Mouse (Mus musculus) spleen, postnatal 10 days (tissue): ENCODE results near the gene Etfa.

Experiments
- DNase-seq, 2 experiments: peaks; one replicate each; pipeline ENCODE4 v3.0.0; 2021 to 2022; ENCODE audit warnings: low spot score in 2 of 2

Gene Etfa

DNA sequence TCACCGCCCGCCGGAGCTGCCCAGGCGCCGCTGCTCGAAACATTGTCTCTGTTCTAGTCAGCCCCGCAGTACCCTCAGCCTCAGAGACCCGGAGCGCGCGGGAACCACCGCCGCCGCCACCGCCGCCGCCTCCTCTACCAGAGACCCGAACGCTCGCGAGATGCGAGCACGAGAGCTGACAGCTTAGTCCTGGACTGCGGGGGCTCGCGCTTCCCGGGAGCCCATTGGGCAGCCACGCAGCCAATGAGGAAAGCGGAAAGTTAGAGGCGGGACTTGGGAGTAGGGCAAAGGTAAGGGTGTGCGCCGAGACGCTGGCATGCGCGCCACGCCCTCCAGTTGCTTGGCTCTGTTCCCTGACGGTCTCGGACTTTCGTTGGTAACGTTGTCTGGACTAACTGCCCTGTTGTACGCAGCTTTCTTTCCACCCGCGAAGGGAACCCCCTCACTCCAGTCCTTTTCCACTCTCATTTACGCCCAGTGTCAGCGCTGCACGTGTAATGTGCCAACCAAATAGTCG is at the start of gene Etfa:
Gene Etfa (minus strand): TSS at position 217 of the 517 bp plus-strand sequence.
- peak; percentile 88 to 97 for DNase-seq

DNA sequence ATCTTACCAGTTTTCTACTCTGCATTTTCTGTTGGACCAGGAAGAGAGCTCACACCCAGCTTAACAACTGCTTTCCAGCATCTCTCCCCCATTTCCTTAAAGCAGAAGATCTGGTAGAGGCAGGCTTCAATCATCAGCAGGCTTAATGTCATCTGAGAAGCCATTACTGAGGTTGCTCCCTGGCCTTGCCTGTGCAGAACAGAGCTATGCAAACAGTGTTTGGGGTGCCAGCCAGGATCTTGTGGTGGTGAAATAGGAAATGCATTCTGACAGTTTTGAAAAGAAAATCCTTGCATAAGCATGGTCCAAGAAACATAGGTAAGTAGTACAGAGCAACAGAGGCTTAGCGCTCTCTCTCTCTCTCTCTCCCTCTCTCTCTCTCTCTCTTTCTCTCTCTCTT is 48.9 kb upstream of the Etfa start:
- DNase-seq, result no peak

DNA sequence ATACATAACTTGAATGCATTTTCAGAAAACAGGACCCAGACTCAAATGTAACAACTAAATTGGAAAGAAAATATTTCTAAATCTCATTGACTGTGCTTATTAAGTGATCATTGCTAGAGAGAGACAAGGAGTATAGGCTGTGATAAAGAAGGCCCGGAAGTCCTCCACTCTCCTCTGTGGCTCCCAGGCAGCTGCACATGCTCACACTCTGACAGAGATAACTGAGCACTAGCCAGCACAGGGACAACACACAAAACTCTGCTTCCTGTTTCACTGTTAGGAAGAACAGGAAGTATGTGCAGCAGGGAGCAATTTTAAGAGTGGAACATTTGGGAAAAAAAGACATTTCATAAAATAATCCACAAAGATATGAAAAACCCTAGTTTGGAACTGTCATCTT is 42.9 kb upstream of the Etfa start:
- DNase-seq, result no peak

DNA sequence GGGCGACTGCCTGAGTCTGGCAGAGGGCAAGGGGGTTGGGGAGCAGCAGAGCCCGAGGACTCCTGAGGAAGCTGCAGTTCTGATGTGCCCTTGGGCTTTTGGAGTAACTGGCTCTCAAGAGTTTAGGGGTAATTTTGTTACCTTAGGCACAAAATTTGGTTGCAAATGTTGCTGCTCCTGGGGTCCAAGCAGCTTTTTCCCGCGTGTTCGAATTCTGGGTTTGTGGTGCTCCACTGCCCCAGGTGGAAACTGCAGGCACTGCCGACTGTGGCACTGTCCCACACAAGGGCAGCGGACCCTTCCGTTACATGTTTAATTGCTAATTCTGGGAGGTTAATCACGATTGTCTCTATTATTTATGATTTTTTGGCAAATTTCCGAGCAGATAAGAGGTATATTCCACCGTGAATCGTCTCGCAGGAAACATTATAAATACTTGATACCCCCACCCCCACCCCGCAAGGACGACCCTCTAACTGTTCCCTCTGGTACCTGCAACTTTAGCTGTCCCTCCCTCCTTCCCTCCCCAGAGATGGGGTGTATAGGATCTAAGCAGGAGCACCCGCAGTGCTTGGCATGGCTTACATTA is 37.4 kb upstream of the Etfa start:
- DNase-seq, result no peak

DNA sequence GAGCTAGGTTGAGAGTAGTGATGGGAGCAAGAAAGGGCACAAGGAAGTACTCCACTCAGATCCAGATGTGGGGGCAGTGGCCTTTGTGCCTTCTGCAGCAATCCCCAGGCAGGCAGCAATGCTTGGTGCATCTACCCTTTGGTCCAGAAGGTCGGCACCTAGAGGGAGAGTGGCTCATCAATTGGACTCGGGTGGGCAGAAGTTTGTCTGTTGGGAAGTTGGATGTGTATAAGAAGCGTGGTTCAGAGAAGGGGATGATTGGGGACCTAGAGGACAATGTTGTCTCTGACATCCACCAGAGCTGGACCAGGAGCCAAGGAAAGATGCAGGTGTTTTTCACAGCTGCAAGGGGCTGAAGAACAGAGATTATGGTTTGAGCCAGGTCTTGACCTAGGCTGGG is 36.8 kb upstream of the Etfa start:
- DNase-seq, result no peak

DNA sequence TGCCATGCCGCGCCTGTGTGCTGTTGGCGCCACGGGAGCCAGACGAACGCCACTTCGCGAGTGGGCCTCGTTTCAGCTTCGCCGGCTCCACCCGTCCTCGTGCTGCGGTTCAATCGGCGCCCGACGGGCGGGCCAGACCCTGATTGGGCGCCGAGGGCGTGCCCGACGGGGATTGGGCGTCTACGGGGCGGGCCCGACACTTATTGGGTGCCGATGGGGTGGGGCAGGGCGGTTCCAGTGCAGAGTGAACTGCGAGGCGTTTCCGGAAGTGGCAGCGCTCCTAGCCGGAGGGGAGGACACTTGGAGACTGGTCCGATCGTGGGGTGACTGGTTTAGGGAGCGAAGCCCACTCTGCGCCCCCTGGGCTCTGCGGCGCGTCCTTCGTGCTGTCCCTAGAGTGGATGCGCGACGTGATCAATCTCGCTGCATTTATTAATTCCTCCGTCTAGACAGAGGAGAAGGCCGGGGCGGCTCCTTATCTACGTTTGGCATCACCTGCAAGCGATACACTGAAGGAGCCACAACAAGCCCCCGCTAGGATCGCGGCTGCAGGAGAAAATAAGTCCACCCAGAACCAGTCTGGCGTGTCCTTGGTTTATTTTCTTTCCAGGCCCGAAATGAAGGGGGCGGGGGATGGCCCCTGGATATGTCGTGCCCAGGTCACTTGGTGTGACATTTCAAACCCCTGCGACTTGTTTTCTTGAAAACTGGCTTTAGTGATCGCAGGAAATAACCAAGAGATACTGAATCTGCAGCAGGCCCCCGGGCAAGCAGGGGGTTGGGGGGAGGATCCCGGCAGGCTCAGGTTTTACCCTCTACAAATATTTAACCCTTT is 34.4 kb upstream of the Etfa start:
- peak in 1 of 2 experiments; percentile 52 for DNase-seq

DNA sequence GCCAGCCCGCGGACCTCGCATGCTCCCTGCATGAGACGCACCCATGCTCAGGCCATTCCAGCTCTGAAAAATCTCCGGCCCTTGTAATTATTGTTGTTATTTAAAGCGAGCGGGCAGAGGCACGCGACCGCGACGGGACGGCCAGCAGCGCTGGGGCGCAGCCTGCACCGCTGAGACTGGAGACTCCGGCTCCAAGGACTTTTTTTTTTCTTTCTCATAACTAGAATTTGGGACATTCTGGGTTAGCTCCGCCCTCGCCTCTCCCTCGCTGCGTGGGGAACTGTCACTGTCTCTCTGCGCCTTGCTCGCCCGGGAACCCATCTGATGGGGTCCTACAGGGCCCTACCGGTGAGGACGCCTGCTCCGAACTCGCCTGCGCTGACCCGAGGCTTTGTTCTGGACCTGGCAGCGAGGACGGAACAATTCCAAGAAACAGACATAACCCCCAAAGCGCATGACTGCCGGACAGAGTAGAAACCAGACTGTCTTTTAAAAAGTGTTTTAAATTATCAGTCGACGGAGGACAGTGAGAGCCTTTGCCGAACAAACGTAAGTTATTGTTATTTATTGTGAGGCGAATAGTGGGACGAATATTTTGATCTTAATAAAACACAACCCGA is 33.6 kb upstream of the Etfa start:
- DNase-seq, result no peak

DNA sequence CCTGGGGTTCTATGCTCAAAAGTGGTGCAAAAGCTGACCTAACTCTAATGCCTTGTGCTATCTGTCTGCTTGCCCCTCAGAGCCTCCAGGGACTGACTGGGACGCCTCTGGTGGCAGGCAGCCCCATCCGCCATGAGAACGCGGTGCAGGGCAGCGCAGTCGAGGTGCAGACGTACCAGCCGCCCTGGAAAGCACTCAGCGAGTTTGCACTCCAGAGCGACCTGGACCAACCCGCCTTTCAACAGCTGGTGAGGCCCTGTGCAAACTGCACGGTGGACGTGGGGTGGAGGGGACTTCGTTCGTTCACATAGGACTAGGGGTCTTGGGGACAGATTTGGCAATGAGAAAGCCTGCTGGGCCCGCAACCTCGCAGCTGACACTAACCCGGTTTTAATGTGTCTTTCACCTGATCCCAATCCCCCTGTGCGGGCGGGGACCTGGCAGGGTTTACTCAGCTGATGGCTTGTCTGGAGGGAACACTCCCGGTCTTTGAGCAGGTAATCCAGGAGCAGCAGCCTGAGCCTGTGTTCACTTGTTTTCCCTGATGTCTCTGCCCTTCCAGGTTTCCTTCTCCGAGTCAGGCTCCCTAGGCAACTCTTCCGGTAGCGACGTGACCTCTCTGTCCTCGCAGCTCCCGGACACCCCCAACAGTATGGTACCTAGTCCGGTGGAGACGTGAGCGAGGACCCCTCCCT is 33.0 kb upstream of the Etfa start:
- peak; percentile 19 to 31 for DNase-seq

DNA sequence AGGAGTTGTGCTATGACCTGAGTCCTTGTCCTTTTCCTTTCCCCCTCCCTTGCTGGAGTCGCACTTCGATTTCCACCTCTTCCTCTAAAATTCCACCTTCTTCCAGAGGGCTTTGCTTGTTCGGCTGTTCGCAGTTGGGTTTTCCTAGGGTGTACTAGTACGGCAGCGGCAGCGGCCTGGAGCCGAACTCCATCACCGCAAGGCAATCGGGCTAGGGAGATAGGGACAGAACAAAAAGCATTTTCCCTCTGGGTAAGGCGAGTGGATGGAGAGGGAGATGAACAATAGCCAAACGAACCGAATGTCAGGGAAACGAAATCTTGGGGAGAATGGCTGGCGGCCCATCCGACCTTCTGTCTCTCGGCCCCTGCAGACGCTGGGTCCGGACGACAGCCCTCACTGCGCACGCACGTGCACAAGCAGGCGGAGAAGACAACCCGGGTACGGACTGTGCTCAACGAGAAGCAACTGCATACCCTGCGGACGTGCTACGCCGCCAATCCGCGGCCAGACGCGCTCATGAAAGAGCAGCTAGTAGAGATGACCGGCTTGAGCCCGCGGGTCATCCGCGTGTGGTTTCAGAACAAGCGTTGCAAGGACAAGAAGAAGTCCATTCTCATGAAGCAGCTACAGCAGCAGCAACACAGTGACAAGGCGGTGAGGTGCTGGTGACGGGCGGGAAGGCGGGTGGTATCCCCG is 31.8 kb upstream of the Etfa start:
- peak; percentile 22 to 33 for DNase-seq

DNA sequence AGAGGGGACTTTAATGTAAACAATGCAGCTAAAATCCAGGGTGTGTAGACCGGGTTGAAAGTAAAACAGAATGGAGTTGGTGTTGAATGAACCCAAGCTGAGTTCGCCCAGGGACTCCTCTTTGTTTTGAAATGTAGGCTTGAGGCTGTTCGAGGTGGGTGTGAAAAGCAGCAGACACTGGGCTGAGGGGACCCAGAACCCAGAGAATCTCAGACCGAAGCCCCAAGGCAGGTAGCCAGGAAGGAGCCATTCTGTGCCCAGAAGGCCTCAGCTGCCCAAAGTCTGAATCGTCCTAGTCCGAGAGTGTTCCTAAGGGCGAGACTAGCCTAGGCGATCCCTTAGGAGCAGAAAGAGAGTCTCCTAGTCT is 31.3 kb upstream of the Etfa start:
- no peak for DNase-seq

DNA sequence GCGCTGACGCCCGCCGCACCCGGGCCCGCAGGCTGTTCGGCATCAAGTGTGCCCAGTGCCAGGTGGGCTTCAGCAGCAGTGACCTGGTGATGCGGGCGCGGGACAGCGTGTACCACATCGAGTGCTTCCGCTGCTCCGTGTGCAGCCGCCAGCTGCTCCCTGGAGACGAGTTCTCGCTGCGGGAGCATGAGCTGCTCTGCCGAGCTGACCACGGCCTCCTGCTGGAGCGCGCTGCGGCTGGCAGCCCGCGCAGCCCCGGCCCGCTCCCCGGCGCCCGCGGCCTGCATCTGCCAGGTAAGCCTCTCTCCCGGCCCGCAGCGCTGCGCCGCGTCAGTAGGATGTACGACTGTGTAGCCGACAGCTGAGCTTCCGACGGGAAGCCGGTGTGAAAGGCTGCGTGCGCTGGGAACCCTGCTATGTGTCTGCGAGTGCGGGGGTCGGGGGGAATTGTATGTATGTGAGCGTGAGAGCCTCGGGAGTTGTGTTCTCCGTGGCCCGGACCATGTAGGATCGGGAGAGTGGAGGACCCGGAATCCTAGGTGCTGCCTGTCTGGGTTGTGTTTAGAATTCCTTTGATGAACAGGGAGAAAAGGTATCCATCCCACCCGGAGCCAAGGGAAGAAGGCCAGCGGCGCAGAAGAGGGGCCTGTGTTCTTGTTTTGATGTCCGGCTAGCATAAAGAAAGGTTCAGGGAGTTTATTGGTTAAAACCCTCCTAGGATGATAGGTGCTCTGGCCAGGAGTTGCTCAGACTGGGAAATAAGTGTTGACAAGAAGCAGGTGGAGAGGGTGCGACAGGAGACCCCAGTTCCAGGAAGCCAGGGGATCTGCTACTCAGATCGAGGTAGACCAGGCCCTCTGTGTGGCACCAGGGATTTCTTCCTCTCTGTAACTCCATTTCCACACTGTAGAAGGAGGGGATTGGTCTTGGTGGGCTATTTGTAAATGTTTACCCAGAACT is 30.6 kb upstream of the Etfa start:
- no peak for DNase-seq

DNA sequence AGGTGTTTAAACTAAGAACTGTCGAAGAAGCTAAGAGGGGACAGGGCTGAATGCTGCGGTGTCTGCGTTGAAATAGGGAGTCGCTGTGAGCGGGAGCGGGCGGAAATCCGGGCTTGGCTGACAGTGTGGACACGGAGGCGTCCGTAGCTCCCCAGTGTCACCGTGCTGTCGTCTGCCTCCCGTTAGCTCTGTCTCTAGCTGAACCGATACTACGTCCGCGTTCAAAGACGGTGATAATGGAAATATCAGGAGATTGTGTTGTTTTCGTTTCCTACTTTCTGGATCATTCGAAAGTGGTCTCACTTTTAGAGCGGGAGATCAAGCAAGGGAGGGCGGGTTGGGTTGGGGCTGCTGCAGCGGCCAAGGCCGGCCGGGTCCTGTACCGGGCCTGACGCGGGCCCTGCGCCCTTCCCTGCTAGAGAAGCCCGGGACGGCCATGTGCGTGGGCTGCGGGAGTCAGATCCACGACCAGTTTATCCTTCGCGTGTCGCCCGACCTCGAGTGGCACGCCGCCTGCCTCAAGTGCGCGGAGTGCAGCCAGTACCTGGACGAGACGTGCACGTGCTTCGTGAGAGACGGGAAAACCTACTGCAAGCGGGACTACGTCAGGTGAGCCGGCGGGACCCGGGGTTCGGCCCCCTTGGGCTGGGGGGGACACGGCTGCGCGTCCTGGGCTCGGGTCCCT is 29.8 kb upstream of the Etfa start:
- DNase-seq, result no peak

DNA sequence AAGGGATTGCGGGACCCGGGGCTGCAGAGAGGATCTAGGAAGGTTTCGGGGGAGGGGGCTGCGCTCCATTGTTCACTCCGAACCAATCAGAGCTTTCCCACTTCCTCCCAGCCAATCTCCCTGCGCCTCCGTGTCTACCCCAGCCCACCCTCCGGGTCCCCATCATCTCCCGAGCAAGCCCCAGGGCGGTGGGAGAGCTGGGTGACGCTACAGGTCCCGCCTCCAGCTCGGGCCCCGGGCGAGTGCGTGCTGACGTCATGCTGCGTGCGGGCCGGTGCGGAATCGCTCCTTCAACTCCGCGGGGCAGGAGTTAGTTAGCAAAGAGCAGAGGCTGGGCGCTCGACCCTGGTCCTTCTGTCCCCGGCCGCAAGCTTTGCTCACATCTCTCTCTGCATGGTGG is 28.8 kb upstream of the Etfa start:
- DNase-seq, result peak; percentile 15 to 61

DNA sequence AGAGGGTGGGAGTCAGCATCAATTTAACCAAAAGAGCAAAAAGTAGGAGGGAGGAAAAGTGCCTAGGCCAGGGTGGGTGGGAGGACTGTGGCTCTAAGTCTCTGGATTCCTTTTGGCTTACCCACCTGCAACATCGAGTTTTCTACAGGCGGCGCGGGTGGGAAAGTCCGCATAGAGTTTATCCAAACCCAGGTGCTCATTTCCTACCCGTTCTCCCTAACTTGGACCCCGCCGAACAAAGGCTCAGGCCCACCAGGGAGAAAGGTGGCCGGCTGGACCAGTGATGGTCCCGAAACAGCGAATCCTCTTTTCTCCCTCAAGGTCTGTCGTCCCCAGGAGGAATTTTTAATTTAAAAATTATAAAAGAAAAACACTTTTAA is 28.3 kb upstream of the Etfa start:
- no peak for DNase-seq

DNA sequence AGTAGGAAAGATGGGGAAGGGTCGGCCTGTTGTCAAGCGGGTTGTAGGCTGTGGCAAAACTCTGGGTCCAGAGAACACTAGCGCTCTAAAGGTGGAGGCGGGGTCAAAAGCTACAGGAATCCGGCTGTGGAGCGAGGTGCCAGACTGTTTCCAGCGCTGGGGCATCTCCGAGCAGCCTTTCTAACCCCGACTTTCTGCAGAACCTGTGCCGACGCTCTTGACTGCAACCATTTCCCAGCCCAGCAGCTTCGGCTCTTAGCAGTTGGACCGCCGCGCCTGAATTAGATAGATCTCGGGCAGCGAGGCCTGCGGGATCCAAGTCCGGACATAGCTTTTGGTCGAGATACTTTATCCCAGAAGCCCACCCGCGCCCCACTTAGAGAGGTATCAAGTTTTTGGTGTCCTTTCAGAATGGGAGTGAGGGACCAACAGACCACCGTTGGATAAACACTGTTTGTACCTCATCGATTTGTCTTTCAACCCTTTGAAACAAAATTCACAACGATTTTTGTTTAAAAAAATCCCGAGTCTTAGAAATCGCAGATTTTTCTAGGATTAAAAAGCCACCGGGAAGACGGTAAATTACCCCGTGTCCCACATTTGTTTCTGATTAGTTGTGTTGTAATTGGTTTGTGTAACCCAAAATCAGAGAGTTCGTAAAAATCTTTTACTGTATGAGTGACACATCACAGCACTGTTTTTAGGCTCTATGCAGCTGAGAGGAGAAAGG is 27.8 kb upstream of the Etfa start:
- DNase-seq, result no peak

DNA sequence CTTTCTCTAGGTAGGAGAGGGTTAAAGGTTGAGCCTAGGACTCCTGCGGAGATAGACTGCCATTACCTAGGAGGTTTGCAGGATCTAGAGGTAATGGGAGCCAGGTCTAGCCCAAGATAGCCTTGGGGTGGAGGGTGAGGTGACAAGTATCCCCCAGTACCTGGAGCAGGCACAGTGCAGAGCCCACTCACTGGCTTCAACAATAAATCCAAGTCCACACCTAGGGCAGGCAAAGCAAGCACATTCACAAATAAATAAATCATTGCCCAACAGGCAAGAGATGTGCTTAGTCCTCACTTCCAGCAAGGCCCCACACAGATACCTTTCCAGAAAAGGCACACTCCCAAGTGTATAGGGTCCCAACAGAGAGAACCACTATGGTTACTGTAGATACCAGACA is 27.0 kb upstream of the Etfa start:
- DNase-seq, result no peak

DNA sequence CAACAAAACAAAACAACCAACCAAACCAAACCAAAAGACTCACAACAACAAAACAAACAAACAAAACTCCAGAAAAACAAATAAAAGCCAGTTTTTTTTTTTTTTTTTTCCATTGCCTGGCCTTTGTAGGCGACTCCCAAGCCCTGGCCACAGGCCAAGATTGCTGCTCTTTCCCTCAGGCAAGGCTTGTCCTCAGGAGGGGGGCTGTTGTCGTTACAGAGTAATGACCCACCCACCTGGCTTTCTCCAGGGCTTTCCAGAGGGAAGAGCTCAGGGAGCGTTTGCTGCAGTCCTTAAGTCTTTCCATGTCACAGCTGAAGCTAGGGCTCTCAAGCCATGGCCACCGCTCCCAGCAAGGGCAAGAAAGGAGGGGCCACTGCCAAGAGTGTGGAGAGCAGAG is 26.3 kb upstream of the Etfa start, which contains the start of gene Isl2:
Gene Isl2 (plus strand): TSS at position 296 of the 400 bp plus-strand sequence.
- DNase-seq, result no peak

DNA sequence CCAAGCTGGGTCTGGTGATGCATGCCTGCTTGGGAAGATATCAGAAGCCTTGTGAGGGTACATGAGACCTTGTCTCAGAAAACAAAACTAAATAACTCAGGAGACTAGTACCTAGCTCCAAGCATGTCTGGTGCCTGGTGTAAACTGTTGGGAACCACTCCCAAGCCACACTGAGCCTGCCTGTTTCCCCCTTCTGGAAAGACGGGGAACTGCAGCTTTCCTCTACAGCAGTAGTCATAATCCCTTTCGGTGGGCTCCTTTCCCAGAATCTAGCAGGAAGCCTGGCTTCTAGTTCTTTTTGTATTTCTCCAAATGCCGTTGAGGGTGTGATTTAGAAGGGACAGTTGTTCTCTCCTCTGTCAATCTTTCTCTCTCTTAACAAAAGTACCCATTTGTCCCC is 23.9 kb upstream of the Etfa start:
- DNase-seq, result peak; percentile 23 to 71

DNA sequence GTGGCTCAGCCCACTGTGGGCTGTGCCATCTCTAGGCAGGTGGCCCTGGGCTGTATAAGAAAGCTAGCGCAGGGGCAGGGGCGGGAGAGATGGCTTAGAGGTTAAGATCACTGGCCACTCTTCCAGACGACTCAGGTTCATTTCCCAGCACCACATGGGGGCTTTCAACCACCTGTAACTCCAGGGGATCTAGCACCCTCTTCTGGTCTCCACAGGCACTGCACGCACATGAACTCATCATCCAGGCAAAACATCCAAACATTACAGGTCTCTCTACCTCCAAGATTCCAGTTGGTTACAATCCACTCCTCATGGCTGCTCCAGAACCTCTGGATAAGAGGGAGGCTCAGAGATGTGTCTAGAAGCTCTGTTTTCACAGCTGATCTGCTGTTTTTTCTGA is 13.7 kb upstream of the Etfa start:
- DNase-seq, result peak in 1 of 2 experiments; percentile 45
